Mouse (Mus musculus) stomach, postnatal 0 days (tissue): ENCODE data around the gene B3gat3. TPM values are rescaled to one million over a fixed set of nuclear protein-coding genes. Genes with fewer than 3 reads are reported as not detected.

Experiments
- ATAC-seq: fragments of 200-750 bp; cut with Nextera tagmentation; 2 replicates; pipeline ENCODE4 v1.8.0; 2017; ENCODE audit not compliant: low FRiP score, low TSS enrichment
- DNase-seq: peaks from one replicate; pipeline ENCODE4 v3.0.0-alpha.2; 2016; ENCODE audit warnings: low spot score
- H3K27ac ChIP-seq: fragments of 300-500 bp; sonication (generic); replicated peaks from 2 replicates; pipeline ENCODE4 v1.5.1; 2014; ENCODE audit warnings: mild to moderate bottlenecking, control low read depth
- H3K27me3 ChIP-seq: fragments of 300-500 bp; sonication (generic); 2 replicates; pipeline ENCODE4 v1.6.1; 2014; ENCODE audit warnings: low read length; ENCODE audit not compliant: control insufficient read depth, insufficient read depth
- H3K36me3 ChIP-seq: fragments of 300-500 bp; sonication (generic); 2 replicates; pipeline ENCODE4 v1.6.1; 2014; ENCODE audit warnings: low read length, mixed read lengths; ENCODE audit not compliant: control insufficient read depth, insufficient read depth
- H3K4me1 ChIP-seq: fragments of 300-500 bp; sonication (generic); replicated peaks from 2 replicates; pipeline ENCODE4 v1.6.1; 2014; ENCODE audit warnings: antibody characterized with exemption; ENCODE audit not compliant: control insufficient read depth, insufficient read depth
- H3K4me2 ChIP-seq: fragments of 300-500 bp; sonication (generic); replicated peaks from 2 replicates; pipeline ENCODE4 v1.6.1; 2014; ENCODE audit warnings: low read depth, mild to moderate bottlenecking, control low read depth, moderate library complexity
- H3K4me3 ChIP-seq: fragments of 300-500 bp; sonication (generic); 2 replicates; pipeline ENCODE4 v1.5.1; 2014; ENCODE audit warnings: low read depth, low read length, control low read depth
- H3K9ac ChIP-seq: fragments of 300-500 bp; sonication (generic); 2 replicates; pipeline ENCODE4 v1.6.1; 2014; ENCODE audit warnings: mild to moderate bottlenecking, low read length, control low read depth, mixed read lengths
- H3K9me3 ChIP-seq: fragments of 300-500 bp; sonication (generic); 2 replicates; pipeline ENCODE4 v1.6.1; 2016; ENCODE audit warnings: low read length; ENCODE audit not compliant: control insufficient read depth
- CTCF ChIP-seq: IDR thresholded peaks from 2 replicates; pipeline ENCODE4 v1.5.1; 2016; ENCODE audit warnings: antibody characterized with exemption, low read depth, mild to moderate bottlenecking, moderate library complexity
- EP300 ChIP-seq: optimal IDR thresholded peaks from 2 replicates; pipeline ENCODE3; 2016; ENCODE audit warnings: antibody characterized with exemption
- WGBS: fragments of 180-500 bp; shearing (Covaris S2); extraction: QIAGEN DNeasy Blood & Tissue Kit; methylation state at CpG from one replicate; pipeline ENCODE4 v1.1.7; 2014; 5-methylcytosine and 5-hydroxymethylcytosine counted together
- polyA plus RNA-seq: library from polyadenylated mRNA; unstranded; fragments of >200 nt; fragmentation: Nextera tagmentation; extraction: Ambion mirVana; gene quantifications from 2 replicates; pipeline ENCODE4 v1.2.1, GENCODE M21; 2015

The B3gat3 gene
- polyA plus RNA-seq, 1 experiment from 2014 or later: 24.7 TPM

GRCm38 (mm10) chr19:8943047-8943446 is 22.9 kb downstream of the B3gat3 start:
- no peaks in the 10 kb centered on the region for H3K9me3 ChIP-seq
- H3K4me2 ChIP-seq: peak overlapping the region; percentile 71
- peak overlapping the region; percentile 98 for H3K9ac ChIP-seq
- WGBS: 39% methylated on average over 2 of the region's 2 CpGs
- DNase-seq (no peak), ATAC-seq (no peak)
- peaks cover 26% of the 10 kb centered on the region for H3K36me3 ChIP-seq
- peak overlapping the region; percentile 91 for H3K4me3 ChIP-seq
- no peaks in the 10 kb centered on the region for H3K27me3 ChIP-seq
- H3K27ac ChIP-seq: peak overlapping the region; percentile 99; the same call in 1 of the 2 replicates
- TF ChIP-seq EP300 (no peak), CTCF (no peak)
- H3K4me1 ChIP-seq: 0 out of 2 replicates have a peak, but pooled peaks cover 2% of the 10 kb centered on the region

GRCm38 (mm10) chr19:8944062-8944461 is 23.9 kb downstream of the B3gat3 start:
- H3K4me1 ChIP-seq: 0 out of 2 replicates have a peak, but pooled peaks cover 2% of the 10 kb centered on the region
- ATAC-seq: no peak
- no peak for TF ChIP-seq EP300
- no peak for TF ChIP-seq CTCF
- H3K9me3 ChIP-seq: no peaks in the 10 kb centered on the region
- no peak overlapping the region for H3K9ac ChIP-seq
- H3K4me3 ChIP-seq: no peak overlapping the region
- peak; percentile 54 for DNase-seq
- peak overlapping the region; percentile 48 for H3K4me2 ChIP-seq
- no peaks in the 10 kb centered on the region for H3K27me3 ChIP-seq
- peaks cover 28% of the 10 kb centered on the region for H3K36me3 ChIP-seq
- H3K27ac ChIP-seq: peak overlapping the region; percentile 66; the same call in 1 of the 2 replicates
- 28% methylated on average over 5 of the region's 5 CpGs for WGBS

GRCm38 (mm10) chr19:8944750-8945149 is 24.6 kb downstream of the B3gat3 start:
- 0 out of 2 replicates have a peak, but pooled peaks cover 2% of the 10 kb centered on the region for H3K4me1 ChIP-seq
- peak overlapping the region; percentile 53; the same call in 1 of the 2 replicates for H3K27ac ChIP-seq
- DNase-seq: peak; percentile 91
- no peak for ATAC-seq
- peak overlapping the region; percentile 23 for H3K4me3 ChIP-seq
- peaks cover 30% of the 10 kb centered on the region for H3K36me3 ChIP-seq
- H3K27me3 ChIP-seq: no peaks in the 10 kb centered on the region
- H3K4me2 ChIP-seq: peak overlapping the region; percentile 48
- no peaks in the 10 kb centered on the region for H3K9me3 ChIP-seq
- 12% methylated on average over 5 of the region's 5 CpGs for WGBS
- no peak for TF ChIP-seq CTCF
- TF ChIP-seq EP300: peak; percentile 25
- H3K9ac ChIP-seq: peak overlapping the region; percentile 45; the same call in 1 of the 2 replicates

- no peaks in the 10 kb centered on the region for H3K9me3 ChIP-seq
- H3K4me3 ChIP-seq: peak overlapping the region; percentile 23
- H3K27me3 ChIP-seq: no peaks in the 10 kb centered on the region
- no peak for TF ChIP-seq EP300
- 0 out of 2 replicates have a peak, but pooled peaks have one; percentile 7 for TF ChIP-seq CTCF
- peak overlapping the region; percentile 48 for H3K4me2 ChIP-seq
- H3K4me1 ChIP-seq: 0 out of 2 replicates have a peak, but pooled peaks cover 2% of the 10 kb centered on the region
- H3K27ac ChIP-seq: peak overlapping the region; percentile 53; the same call in 1 of the 2 replicates
- 53% methylated on average over 6 of the region's 6 CpGs for WGBS
- ATAC-seq: no peak
- peak overlapping the region; percentile 45; the same call in 1 of the 2 replicates for H3K9ac ChIP-seq
- peaks cover 30% of the 10 kb centered on the region for H3K36me3 ChIP-seq
- no peak for DNase-seq
Measured at GRCm38 (mm10) chr19:8945251-8945650, 25.1 kb downstream of the B3gat3 start.

GRCm38 (mm10) chr19:8946929-8947328 is 26.8 kb downstream of the B3gat3 start:
- no peak overlapping the region for H3K27ac ChIP-seq
- H3K36me3 ChIP-seq: peaks cover 37% of the 10 kb centered on the region

GRCm38 (mm10) chr19:8950190-8950589 is 30.0 kb downstream of the B3gat3 start:
- no peaks in the 10 kb centered on the region for H3K27me3 ChIP-seq
- no peak overlapping the region for H3K4me3 ChIP-seq
- no peak overlapping the region for H3K27ac ChIP-seq
- WGBS: 85% methylated on average over 5 of the region's 5 CpGs
- H3K36me3 ChIP-seq: peaks cover 37% of the 10 kb centered on the region
- no peak for ATAC-seq
- H3K4me2 ChIP-seq: no peak overlapping the region
- H3K9me3 ChIP-seq: no peaks in the 10 kb centered on the region
- no peak for TF ChIP-seq EP300
- no peak for TF ChIP-seq CTCF
- no peak for DNase-seq
- no peaks in the 10 kb centered on the region; the same call in 1 of the 2 replicates for H3K4me1 ChIP-seq
- H3K9ac ChIP-seq: no peak overlapping the region

More at GRCm38 (mm10) chr19:8946929-8947328, 26.8 kb downstream of the B3gat3 start:
- no peak for TF ChIP-seq CTCF
- no peak for TF ChIP-seq EP300
- H3K4me1 ChIP-seq: 0 out of 2 replicates have a peak, but pooled peaks cover 2% of the 10 kb centered on the region
- DNase-seq: no peak
- ATAC-seq: no peak
- H3K9me3 ChIP-seq: no peaks in the 10 kb centered on the region
- no peak overlapping the region for H3K4me2 ChIP-seq
- H3K27me3 ChIP-seq: no peaks in the 10 kb centered on the region
- no peak overlapping the region for H3K4me3 ChIP-seq
- no peak overlapping the region for H3K9ac ChIP-seq
- WGBS: 80% methylated on average over 7 of the region's 7 CpGs
